Mouse (Mus musculus) fat pad, adult 2 months (tissue): ENCODE data around the gene Gsk3b.

Experiments used
- DNase-seq: peaks from one replicate; pipeline ENCODE4 v3.0.0-alpha.2; 2011; ENCODE audit warnings: low read depth, low spot score; ENCODE audit errors: extremely low read depth

Gene Gsk3b

DNA sequence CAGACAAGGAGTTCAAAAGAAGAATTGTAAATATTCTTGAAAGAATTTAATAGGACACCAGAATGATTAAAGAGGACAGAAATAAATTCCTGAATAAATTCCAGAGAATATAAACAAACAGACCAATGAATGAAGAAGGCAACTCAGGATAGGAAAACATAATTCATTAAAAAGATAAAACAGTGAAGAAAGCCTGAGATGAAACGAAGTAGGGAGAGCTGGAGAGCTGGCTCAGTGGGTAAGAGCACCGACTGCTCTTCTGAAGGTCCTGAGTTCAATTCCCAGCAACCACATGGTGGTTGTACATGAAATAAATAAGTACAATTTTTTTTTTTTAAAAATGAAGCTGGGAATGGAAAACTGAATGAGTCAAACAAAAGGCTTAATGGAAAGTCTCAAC is 185.9 kb downstream of the Gsk3b start:
- no peak for DNase-seq

DNA sequence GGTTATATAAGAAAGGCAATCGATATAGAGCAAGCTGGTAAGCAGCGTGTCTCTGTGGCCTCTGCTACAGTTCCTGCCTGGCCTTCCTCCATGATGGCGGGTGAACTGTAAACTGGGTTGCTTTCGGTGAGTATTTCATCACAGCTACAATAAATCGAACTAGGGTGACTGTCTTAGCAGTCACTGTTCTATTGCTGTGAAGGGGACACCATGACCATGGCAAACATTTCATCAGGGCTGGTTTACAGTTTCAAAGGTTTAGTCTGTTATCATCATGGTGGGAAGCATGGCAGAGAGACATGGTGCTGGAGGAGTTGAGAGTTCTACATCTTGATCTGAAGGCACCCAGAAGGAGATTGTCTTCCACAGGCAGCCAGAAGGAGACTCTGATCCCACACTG is 191.0 kb downstream of the Gsk3b start:
- DNase-seq = no peak

DNA sequence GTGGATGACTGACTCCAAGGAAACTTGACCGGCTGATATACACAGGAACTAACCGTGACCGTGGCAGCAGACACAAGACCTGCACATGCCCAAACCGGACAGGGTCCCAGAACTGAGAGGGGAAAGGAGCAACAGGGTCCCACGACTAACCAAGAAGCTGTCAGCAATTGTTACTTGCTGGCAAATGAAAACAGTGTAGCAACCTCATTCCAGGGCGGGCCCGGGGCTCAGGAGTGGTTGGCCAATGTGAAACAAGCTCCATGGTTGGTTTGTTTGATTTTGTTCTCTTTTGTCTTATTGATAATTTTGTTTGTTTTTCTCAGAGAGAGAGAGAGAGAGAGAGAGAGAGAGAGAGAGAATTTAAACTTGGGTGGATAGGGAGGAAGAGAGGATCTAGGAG is 192.2 kb downstream of the Gsk3b start:
- DNase-seq = no peak

DNA sequence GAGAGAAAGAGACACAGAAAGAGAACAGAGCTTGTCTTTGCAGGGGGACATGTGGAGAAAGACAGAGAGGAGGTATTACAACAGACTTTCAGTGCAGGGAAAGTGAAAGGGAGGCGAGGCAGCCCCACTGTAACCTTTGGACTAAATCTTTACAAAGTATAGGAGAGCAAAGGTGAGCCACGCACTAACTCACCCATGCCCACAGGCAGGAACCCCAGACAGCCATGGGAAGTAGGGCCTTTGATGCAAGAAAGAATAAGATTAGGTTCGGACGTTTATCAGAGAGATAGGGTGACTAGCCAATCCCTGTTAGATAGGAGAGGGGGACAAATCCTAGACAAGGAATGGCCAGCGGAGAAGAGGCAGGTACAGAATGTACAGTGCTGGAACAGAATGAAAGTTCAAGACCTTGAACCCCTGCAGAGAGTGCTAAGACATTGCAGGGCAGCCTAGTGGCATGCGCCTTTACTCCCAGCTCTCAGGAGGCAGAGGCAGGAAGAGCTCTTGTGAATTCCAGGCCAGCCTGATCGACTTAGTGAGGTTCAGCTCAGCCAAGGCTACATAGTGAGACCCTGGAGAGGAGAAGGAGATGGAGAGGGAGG is 193.9 kb downstream of the Gsk3b start:
- no peak for DNase-seq

DNA sequence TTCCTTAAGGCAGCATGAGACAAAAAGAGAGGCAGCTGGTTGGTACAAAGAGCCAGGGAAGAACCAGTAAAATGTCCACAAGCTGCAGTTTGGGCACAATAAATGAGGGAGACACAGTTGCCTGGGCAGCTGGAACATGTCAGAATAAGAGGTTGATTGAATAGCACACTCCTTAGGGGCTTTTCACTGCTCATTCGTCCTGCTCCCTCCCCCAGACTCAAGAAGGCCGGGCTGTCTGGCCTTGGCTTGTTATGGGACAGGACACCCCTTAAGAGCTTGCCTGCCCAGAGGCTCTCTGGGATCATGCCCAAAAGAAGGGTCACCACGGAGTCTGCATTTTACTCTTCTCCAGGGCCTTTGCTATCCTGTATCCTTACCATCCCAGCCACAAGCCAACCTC is 194.5 kb downstream of the Gsk3b start:
- DNase-seq = no peak

DNA sequence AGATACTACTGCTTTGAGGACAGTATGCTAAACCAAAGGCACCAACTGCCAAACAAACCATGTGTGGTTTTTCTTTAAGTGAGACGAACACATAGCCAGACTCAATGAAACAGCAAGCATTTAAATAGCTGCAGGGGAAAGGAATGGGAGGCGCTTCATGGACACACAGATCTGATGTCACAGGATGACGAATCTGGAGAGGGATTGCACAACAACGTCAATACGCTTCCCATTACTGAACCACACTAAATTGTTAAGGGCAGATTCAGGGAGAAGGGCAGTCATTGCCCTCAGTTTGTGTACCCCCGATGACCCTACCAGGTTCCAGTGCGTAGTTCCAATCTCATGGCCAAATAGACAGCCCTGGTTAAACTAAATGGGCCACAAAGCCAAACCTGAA is 197.0 kb downstream of the Gsk3b start:
- no peak for DNase-seq

DNA sequence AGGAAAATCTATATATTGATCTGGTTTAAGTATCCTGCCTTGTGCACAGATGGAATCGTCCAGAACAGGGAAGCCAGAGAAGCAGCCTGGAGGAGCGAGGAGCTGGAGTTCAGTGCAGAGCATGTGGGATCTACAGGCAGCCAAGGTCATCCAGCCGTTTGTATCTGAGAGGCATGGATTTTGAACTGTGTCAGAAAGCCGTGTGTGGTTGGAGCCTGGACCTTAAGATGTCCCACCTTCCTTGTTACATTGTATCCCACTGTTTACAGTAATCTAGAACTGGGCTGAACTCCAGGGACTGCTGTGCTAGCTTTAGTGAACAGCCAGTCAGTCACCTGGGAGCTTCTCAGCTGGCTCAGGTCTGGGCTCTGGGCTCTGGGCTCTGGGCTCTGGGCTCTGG is 197.7 kb downstream of the Gsk3b start:
- DNase-seq = no peak

DNA sequence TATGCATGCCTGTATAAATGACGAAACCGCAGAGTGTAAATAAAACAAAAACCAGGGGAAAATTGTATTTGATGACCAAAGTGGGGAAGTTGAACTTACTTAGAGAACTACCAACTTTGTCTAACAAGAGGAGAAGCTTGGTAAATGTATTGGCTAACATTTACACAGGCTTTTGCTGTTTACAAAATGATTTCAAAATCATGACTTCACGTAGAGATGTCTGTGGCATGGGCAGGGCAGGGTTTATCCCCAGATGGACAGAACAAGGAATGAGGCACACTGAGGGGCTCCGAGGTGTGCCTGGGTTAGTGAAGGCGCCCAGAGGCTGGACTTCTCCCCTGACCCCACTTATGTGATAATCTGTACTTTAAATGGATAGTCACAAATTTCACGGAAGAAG is 198.6 kb downstream of the Gsk3b start:
- DNase-seq = no peak

DNA sequence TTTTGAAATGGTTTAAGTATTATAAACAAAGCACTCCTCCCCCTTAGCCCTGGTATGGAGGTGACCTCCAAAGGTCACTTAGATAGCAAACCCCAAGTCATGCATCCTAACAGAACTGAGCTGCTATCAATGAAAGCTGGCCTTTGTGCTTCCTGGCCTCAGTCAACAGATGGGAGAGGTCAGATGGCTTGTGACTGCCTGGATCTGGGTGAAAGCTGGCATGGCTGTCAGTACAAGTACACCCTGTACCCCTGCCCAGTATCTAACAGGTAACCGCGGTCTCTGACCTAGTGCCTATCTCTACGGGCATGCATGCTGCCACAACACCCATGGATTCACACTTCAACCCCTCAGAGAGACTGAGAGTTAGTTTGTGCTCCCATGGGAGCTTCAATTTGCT is 199.0 kb downstream of the Gsk3b start:
- no peak for DNase-seq

DNA sequence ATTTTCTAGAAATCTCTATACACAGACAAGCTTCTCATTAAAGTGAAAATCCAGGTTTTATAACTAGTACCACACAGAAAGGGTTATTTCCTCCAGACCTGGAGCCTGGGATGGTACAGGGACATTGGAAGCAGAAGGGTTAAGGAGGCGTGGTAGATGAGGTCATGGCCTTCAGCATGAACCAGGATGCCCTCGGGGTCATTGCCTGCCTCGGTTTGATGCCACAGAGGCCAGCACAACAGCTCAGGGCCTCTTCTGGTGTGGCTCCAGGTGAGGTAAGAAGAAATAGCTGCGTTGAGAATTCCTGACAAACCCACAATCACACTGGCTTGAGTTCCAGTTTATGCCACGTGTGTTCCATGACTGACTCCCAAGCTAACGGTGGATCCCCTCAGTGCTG is 200.1 kb downstream of the Gsk3b start:
- DNase-seq = no peak

DNA sequence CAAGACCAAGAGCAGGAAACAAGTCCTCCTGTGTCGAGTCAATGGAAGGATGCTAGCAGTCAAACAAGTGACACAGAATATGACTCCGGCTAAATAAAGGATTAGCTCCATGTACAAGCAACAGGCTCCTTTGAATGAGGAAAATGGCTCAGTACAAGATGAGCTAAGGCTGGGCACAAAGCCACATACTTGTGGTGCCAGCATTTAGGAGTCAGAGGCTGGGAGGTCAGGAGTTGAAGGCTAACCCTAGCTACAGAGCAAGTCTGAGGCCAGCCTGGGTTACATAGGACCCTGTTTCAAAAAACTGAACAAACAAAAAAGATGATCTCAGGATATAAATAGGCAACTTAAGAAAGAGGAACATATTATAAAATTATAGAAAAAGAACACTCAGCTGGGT is 201.3 kb downstream of the Gsk3b start:
- DNase-seq = no peak

DNA sequence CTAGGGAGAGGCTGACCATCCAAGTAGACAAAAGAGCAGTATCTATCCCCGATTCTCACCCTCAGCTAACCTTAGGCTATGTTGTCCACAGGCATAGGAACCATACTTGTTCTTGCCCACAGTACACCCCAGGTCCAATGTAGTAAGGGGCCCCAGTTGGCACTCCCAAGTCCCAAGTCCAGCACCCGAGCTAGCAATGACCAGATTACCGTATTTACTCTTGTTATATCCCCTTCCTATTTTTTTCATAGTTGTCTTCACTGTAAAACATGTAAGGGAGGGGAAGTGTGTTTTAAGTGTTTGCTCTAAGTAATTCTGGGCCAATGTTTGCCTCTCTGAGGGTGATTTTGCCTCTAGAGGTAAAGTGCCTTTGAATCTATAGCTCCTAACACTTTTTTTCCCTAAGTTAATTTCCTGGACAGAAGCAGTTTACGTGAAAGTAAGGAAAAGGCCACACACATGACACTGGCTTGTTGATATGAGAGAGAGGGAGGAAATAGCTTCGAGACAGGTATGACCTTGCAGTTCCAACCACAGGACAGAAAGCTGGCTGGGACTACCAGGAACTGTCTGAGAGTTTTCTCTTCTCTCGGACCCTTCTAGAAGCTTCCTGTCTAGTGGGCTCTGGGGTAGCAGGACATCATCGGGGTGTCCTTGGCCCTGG is 206.0 kb downstream of the Gsk3b start, which contains the start of gene Nr1i2:
Gene Nr1i2, minus strand, starts transcription at position 140 of the 664 bp plus-strand sequence.
- no peak for DNase-seq

DNA sequence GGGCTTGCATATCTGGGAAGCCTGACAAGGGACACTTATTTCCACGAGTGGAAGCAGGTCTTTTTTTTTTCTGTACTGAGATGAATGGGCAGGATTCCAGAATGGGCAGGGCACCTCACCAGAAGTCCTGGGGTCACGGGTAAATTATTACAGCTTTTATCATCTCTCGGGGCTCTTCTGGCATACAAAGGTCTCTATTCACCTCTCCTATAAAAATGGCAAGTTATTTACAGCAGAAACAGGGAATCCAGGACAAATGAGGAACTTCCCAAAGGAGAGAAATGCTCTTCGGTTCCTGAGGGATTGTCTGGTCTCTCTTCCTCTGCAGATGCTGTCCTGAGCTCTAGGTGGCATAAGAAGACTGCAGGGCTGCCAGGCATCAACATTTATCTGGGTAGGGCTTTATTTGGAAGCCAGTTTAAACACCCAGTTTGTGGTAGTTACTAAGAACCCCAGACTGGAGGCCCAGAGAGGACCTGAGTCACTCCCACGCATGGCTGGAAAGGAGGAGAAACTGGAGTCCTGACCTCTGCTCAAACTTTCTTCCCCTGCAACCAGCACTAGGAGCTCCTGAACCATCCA is 206.6 kb downstream of the Gsk3b start:
- no peak for DNase-seq
